Mouse (Mus musculus): ENCODE measurements around the gene Ybx3. TPM values are rescaled to one million over a fixed set of nuclear protein-coding genes. Genes with fewer than 3 reads are reported as not detected.

Gene Ybx3
- polyA plus RNA-seq, 1 experiment from 2014 or later = 202 TPM

DNA sequence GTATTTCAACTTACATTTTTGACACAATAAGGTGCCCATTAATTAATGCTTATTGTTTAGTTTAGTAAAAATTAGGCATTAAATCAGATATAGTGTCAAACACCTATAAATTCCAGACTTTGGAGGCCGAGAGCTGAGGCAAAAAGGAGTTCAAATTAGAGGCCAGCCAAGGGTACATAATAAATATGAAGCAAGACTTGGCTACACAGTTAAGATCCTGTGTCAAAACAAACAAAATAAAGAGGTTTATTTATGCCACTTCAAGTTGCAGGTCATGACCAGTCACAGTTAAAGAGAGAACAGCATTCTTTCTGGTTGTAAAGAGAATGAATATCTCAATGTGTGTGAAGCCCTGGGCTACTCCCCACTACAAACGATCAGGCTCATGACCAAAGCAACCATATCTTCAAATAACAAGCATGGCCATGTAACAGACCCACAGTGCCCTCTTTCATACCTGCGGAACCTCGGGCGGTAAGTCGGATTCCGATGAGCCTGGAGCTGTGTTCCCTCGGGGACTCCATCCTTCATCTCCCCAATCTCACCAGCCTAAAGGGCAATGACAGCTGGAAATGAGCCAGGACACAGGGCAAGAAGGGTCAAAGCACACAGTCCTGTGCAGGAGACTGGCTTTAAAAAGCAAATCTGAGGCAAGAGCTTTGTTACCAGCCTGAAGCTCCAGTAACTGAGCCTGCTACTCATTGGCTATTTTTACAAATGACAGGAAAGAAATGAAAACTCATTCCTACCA, 18.2 kb downstream of the Ybx3 start:
- in situ Hi-C loops (cut with MboI; ENCODE audit: low pct_unique_long_range_greater_than_20kb) = loop anchor here (5.0 kb wide), 1 partner anchor 47 kb away; no protein-coding TSS in a partner anchor
- no peak for ATAC-seq
- POLR2A ChIA-PET = no interaction called here

DNA sequence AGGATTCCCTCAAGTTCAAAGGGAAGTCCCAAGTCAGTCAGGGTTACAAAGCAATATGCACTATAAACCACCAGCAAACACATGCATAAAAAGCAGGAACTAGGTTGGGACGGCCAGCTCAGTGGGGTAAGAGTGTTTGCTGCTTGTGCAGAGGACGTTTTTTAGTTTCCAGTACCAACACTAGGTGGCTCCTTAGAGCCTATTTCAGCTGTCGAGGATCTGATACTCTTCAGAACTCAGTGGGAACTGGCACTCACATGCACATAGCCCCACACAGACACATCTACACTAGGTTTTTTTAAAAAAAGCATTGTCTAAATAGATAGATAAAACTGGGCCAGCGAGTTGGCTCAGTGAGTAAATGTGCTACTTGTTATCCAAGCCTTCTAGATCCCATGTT, 21.2 kb downstream of the Ybx3 start:
- peak; percentile 65 for TF ChIP-seq CTCF (IDR thresholded peaks at IDR 0.05)
- H3K27me3 ChIP-seq = no peaks in the 10 kb centered on the region
- ChIA-PET POLR2A (no interaction called here), CTCF (interaction anchor here (0.7 to 4.7 kb wide), 8 partner anchors 9 to 80 kb away, joined by 3 to 28 read pairs (median 5); no protein-coding TSS in a partner anchor)
- DNase-seq (ENCODE audit: low read depth, low spot score) (no peak), ATAC-seq (peak; percentile 84)
- in situ Hi-C loops (cut with MboI; ENCODE audit: low pct_unique_long_range_greater_than_20kb) = no loop called here

More for the DNA sequence above, 18.2 kb downstream of the Ybx3 start:
- no peaks in the 10 kb centered on the region for H3K27me3 ChIP-seq
- CTCF ChIA-PET = interaction anchor here (1.3 to 4.7 kb wide), 3 partner anchors 12 to 48 kb away, joined by 3 to 28 read pairs (median 4); no protein-coding TSS in a partner anchor
- TF ChIP-seq CTCF (IDR thresholded peaks at IDR 0.05) = no peak
- DNase-seq (ENCODE audit: low read depth, low spot score) = no peak

GRCm38 (mm10) chr6:131364353-131364752, 23.9 kb downstream of the Ybx3 start:
- no peak for ATAC-seq
- no peak for DNase-seq (ENCODE audit: low read depth, low spot score)
- in situ Hi-C loops (cut with MboI; ENCODE audit: low pct_unique_long_range_greater_than_20kb) = no loop called here
- POLR2A ChIA-PET = no interaction called here
- H3K27me3 ChIP-seq = no peaks in the 10 kb centered on the region
- TF ChIP-seq CTCF (IDR thresholded peaks at IDR 0.05) = no peak
- CTCF ChIA-PET = interaction anchor here (1.2 to 1.4 kb wide), 2 partner anchors 12 to 54 kb away, joined by 3 to 4 read pairs; no protein-coding TSS in a partner anchor

DNA sequence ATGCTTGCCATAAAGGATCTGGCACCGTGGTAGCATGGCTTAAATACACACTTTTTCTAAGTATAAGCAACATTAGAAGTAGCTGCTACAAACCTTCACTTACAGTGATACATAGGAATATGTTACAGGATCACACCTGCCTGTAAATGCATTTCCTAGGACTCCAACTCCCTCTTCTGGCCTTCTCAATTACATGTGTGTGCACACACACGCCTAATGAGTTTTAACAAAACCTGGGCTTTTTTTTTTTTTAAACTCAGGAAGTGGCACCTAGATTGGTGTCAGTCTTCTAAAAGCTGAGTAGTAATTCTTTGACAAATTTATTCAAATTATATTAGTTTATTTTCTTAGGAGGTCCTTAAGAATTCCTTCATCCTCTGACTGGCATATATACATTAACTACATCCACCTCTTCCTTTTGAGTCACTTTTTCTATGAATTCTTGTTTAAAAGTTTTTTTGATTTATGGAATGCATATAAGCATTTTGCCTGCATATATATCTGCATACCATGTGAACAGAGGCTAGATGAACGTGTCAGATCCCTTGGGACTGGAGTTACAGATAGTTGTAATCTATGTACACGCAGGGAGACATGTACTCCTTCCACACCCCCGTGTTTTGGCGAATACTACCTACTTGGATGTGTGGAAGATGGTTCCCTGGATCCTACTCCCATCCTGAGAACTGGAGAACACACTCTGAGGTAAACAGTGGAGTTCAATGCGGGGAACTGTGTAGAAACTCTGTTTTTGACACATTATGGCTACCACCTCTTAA, 25.1 kb downstream of the Ybx3 start:
- DNase-seq (ENCODE audit: low read depth, low spot score) (no peak), ATAC-seq (no peak)
- POLR2A ChIA-PET = no interaction called here
- CTCF ChIA-PET = interaction anchor here (1.2 to 1.4 kb wide), 2 partner anchors 13 to 55 kb away, joined by 3 to 4 read pairs; no protein-coding TSS in a partner anchor
- H3K27me3 ChIP-seq = no peaks in the 10 kb centered on the region
- in situ Hi-C loops (cut with MboI; ENCODE audit: low pct_unique_long_range_greater_than_20kb) = no loop called here
- TF ChIP-seq CTCF (IDR thresholded peaks at IDR 0.05) = no peak

DNA sequence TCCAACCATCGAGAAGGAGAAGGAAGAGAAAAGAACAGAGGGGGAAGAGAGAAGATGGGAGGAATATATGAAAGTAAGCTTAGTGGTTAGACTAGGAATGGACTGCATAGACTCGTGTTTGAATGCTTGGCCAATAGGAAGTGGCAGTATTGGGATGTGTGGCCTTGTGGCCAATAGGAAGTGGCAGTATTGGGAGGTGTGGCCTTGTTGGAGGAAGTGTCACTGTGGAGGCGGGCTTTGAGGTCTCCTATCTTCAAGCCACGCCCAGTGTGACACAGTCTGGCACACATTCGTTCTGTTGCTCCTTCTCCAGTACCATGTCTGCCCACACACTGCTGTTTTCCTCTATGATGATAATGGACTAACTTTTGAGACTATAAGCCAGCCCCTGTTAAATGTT, 27.6 kb downstream of the Ybx3 start:
- in situ Hi-C loops (cut with MboI; ENCODE audit: low pct_unique_long_range_greater_than_20kb) = no loop called here
- POLR2A ChIA-PET = no interaction called here
- CTCF ChIA-PET = interaction anchor here (1.3 kb wide), 1 partner anchor 67 kb away, joined by 3 read pairs; no protein-coding TSS in a partner anchor
- no peak for TF ChIP-seq CTCF (IDR thresholded peaks at IDR 0.05)
- H3K27me3 ChIP-seq = no peaks in the 10 kb centered on the region
- DNase-seq (ENCODE audit: low read depth, low spot score) (no peak), ATAC-seq (no peak)

DNA sequence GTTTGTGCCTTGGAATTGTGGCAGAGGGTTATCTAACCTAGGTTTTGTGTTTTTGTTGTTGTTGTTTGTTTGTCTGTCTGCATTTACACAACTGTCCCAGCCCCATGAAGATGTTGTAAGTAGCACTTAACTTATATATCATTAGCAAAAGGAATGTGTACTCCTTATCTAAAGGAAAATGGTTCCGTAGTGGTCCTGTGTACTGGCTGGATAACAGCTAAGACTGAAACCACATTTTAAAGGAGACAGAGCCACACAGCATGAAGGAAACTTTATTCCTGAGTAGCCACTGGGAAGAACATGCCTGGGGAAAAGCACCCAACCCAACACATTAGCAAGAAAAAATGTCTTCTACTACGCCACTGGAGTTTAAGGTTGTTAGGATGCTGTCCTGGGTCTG, 28.7 kb downstream of the Ybx3 start:
- DNase-seq (ENCODE audit: low read depth, low spot score) (no peak), ATAC-seq (no peak)
- POLR2A ChIA-PET = no interaction called here
- no peak for TF ChIP-seq CTCF (IDR thresholded peaks at IDR 0.05)
- CTCF ChIA-PET = no interaction called here
- in situ Hi-C loops (cut with MboI; ENCODE audit: low pct_unique_long_range_greater_than_20kb) = no loop called here
- no peaks in the 10 kb centered on the region for H3K27me3 ChIP-seq

DNA sequence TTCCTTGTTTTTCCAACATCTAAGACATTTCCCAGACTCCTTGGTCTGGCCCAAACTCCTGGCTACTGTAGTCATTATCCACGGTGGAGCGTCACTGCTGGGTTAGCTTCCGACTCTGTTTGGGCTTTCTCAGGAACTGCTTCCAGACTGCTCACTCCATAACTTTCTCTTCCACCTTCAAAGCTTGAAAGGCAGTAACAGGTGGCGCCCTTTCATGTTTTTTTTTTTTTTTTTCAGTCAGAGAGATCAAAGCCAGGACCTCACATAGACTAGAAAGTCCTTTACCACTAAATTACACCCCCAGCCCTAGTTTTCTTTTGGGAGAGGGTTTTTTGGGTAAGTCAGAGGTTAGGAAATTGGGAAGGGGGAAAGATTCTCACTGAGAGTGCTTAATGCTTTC, 33.4 kb downstream of the Ybx3 start:
- H3K27me3 ChIP-seq = no peaks in the 10 kb centered on the region
- ATAC-seq (no peak), DNase-seq (ENCODE audit: low read depth, low spot score) (no peak)
- in situ Hi-C loops (cut with MboI; ENCODE audit: low pct_unique_long_range_greater_than_20kb) = loop anchor here (5.0 kb wide), 2 partner anchors 63 to 1778 kb away; partner anchors contain the start of genes Klre1 and Magohb
- no peak for TF ChIP-seq CTCF (IDR thresholded peaks at IDR 0.05)
- ChIA-PET POLR2A (no interaction called here), CTCF (interaction anchor here (1.0 to 1.9 kb wide), 3 partner anchors 10 to 65 kb away, joined by 3 to 6 read pairs (median 3); no protein-coding TSS in a partner anchor)

DNA sequence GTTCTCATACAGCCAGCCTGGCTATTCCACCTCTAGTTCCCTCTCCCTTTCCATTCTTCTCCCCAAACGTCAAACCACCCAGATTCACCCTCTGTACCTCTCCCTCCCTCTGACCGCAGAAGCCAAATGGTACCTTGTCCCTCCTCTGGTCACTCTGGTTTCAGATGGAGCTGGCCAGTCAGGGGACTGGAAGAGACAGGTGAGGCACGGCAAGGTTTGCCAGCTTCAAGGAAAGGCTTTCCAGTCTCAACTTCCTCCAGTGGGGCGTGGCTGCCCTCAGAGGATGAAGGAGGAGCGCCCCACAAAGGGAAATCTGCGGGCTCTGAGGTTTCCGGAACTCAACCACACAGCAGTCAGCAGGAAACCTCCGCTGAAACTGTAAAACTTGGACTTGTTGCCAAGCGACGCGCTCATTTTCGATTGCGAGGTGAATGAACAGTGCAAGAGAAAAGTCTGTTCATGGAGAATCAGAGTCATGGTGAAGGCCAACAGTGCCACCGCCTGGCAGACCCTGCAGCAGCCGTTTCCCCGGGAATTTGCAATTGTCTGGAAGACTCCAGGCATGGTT, 34.8 kb downstream of the Ybx3 start, which contains the start of gene Styk1:
TSS of gene Styk1 (minus strand) at position 246 of the 568 bp plus-strand sequence.
- POLR2A ChIA-PET = no interaction called here
- ATAC-seq (peak; percentile 99), DNase-seq (ENCODE audit: low read depth, low spot score) (peak; percentile 50)
- peak; percentile 98 for TF ChIP-seq CTCF (IDR thresholded peaks at IDR 0.05)
- no peaks in the 10 kb centered on the region for H3K27me3 ChIP-seq
- in situ Hi-C loops (cut with MboI; ENCODE audit: low pct_unique_long_range_greater_than_20kb) = loop anchor here (5.0 kb wide), 2 partner anchors 61 to 1776 kb away; partner anchors contain the start of genes Klre1 and Magohb
- CTCF ChIA-PET = interaction anchor here (0.8 to 1.9 kb wide), 5 partner anchors 8 to 38 kb away, joined by 3 to 6 read pairs (median 4); no protein-coding TSS in a partner anchor

DNA sequence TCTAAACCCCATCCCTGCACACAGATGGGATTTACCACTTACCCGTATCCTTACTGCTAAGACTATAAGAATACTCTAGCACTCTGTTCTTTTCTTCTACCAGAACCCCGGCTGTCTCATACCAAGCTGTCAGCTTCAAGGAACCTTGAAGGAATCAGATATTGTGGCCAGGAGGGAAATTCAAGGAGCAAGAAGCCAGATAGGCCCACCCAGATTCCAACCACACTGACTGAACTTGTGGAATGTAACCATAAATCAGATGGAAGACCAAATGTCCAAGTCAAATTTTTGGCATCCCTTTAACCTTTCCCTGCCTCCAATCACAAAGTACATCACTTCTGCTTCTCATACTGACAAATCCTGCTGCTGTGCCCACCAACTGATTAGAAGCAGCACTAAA, 41.2 kb downstream of the Ybx3 start:
- no peak for TF ChIP-seq CTCF (IDR thresholded peaks at IDR 0.05)
- H3K27me3 ChIP-seq = no peaks in the 10 kb centered on the region
- ChIA-PET CTCF (no interaction called here), POLR2A (no interaction called here)
- DNase-seq (ENCODE audit: low read depth, low spot score) = peak; percentile 35
- ATAC-seq = peak; percentile 91
- in situ Hi-C loops (cut with MboI; ENCODE audit: low pct_unique_long_range_greater_than_20kb) = no loop called here

DNA sequence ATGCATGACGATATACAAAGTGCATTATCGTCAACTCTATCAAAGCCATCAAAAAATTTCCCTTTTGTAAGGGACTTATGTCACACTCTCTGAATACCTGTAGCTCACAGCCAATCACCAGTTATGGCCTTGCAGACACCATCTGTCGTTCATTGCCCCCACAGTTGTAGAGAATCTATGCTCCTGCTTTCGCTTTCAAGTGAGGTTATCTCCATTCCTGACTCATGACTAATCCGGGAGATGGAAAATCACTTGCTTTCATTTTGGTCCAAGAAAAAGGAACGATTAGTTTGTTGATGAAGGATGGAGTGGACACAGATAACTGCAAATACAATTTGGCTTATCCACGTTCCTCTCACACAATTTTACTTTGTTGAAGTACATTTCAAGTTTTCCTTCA, 43.9 kb downstream of the Ybx3 start:
- in situ Hi-C loops (cut with MboI; ENCODE audit: low pct_unique_long_range_greater_than_20kb) = no loop called here
- DNase-seq (ENCODE audit: low read depth, low spot score) (no peak), ATAC-seq (no peak)
- H3K27me3 ChIP-seq = no peaks in the 10 kb centered on the region
- ChIA-PET POLR2A (no interaction called here), CTCF (no interaction called here)
- TF ChIP-seq CTCF (IDR thresholded peaks at IDR 0.05) = no peak

Measured in Patski (cell line).